Mouse (Mus musculus): ENCODE measurements around the gene Fap. TPM values are rescaled to one million over a fixed set of nuclear protein-coding genes. Genes with fewer than 3 reads are reported as not detected.

Gene Fap
- polyA plus RNA-seq, 1 experiment = 0.64 TPM

GRCm38 (mm10) chr2:62504269-62504796 lies 69.5 kb downstream of the Fap start:
- Histone ChIP-seq H3K4me3 (replicated peaks; ENCODE audit: extremely low read depth, low read depth, low read length) (no peak overlapping the region), H3K4me1 (ENCODE audit: control insufficient read depth, insufficient read depth, low read length) (no peaks in the 10 kb centered on the region)
- 75% methylated on average over 4 of the region's 4 CpGs for WGBS
- TF ChIP-seq POLR2A (IDR thresholded peaks at IDR 0.05; ENCODE audit: borderline replicate concordance, extremely low read depth, low read depth, low read length) (no peak), CTCF (IDR thresholded peaks at IDR 0.05; ENCODE audit: insufficient read depth, low read length) (no peak)
- DNase-seq = no peak

GRCm38 (mm10) chr2:62503326-62503725 lies 70.5 kb downstream of the Fap start:
- no peaks in the 10 kb centered on the region for H3K4me1 ChIP-seq (ENCODE audit: control insufficient read depth, insufficient read depth, low read length)
- H3K4me3 ChIP-seq (replicated peaks; ENCODE audit: extremely low read depth, low read depth, low read length) = no peak overlapping the region
- WGBS = 76% methylated on average over 5 of the region's 5 CpGs
- TF ChIP-seq CTCF (IDR thresholded peaks at IDR 0.05; ENCODE audit: insufficient read depth, low read length) = no peak
- no peak for TF ChIP-seq POLR2A (IDR thresholded peaks at IDR 0.05; ENCODE audit: borderline replicate concordance, extremely low read depth, low read depth, low read length)
- no peak for DNase-seq

- WGBS = 84% methylated on average over 4 of the region's 4 CpGs
- DNase-seq = no peak
- Histone ChIP-seq H3K4me3 (replicated peaks; ENCODE audit: extremely low read depth, low read depth, low read length) (no peak overlapping the region), H3K4me1 (ENCODE audit: control insufficient read depth, insufficient read depth, low read length) (no peaks in the 10 kb centered on the region)
- TF ChIP-seq POLR2A (IDR thresholded peaks at IDR 0.05; ENCODE audit: borderline replicate concordance, extremely low read depth, low read depth, low read length) = no peak
- TF ChIP-seq CTCF (IDR thresholded peaks at IDR 0.05; ENCODE audit: insufficient read depth, low read length) = no peak
Observed at GRCm38 (mm10) chr2:62502516-62502915, 71.4 kb downstream of the Fap start.

- no peak for TF ChIP-seq POLR2A (IDR thresholded peaks at IDR 0.05; ENCODE audit: borderline replicate concordance, extremely low read depth, low read depth, low read length)
- H3K4me3 ChIP-seq (replicated peaks; ENCODE audit: extremely low read depth, low read depth, low read length) = no peak overlapping the region
- DNase-seq = no peak
- 75% methylated on average over 5 of the region's 5 CpGs for WGBS
- no peaks in the 10 kb centered on the region for H3K4me1 ChIP-seq (ENCODE audit: control insufficient read depth, insufficient read depth, low read length)
Observed at GRCm38 (mm10) chr2:62498821-62499220, 75.1 kb downstream of the Fap start.

- DNase-seq = no peak
- no peak overlapping the region for H3K4me3 ChIP-seq (replicated peaks; ENCODE audit: extremely low read depth, low read depth, low read length)
- no peak for TF ChIP-seq POLR2A (IDR thresholded peaks at IDR 0.05; ENCODE audit: borderline replicate concordance, extremely low read depth, low read depth, low read length)
- no peak for TF ChIP-seq CTCF (IDR thresholded peaks at IDR 0.05; ENCODE audit: insufficient read depth, low read length)
- no peaks in the 10 kb centered on the region for H3K4me1 ChIP-seq (ENCODE audit: control insufficient read depth, insufficient read depth, low read length)
- 95% methylated on average over 4 of the region's 4 CpGs for WGBS
Observed at GRCm38 (mm10) chr2:62498086-62498485, 75.8 kb downstream of the Fap start.

GRCm38 (mm10) chr2:62497333-62498002 lies 76.4 kb downstream of the Fap start:
- H3K4me1 ChIP-seq (ENCODE audit: control insufficient read depth, insufficient read depth, low read length) = no peaks in the 10 kb centered on the region
- H3K4me3 ChIP-seq (replicated peaks; ENCODE audit: extremely low read depth, low read depth, low read length) = no peak overlapping the region
- TF ChIP-seq CTCF (IDR thresholded peaks at IDR 0.05; ENCODE audit: insufficient read depth, low read length) = no peak
- no peak for TF ChIP-seq POLR2A (IDR thresholded peaks at IDR 0.05; ENCODE audit: borderline replicate concordance, extremely low read depth, low read depth, low read length)
- no peak for DNase-seq
- 83% methylated on average over 5 of the region's 5 CpGs for WGBS

GRCm38 (mm10) chr2:62495407-62495806 lies 78.5 kb downstream of the Fap start:
- TF ChIP-seq CTCF (IDR thresholded peaks at IDR 0.05; ENCODE audit: insufficient read depth, low read length) = no peak
- TF ChIP-seq POLR2A (IDR thresholded peaks at IDR 0.05; ENCODE audit: borderline replicate concordance, extremely low read depth, low read depth, low read length) = no peak
- Histone ChIP-seq H3K4me3 (replicated peaks; ENCODE audit: extremely low read depth, low read depth, low read length) (no peak overlapping the region), H3K4me1 (ENCODE audit: control insufficient read depth, insufficient read depth, low read length) (no peaks in the 10 kb centered on the region)
- 47% methylated on average over 4 of the region's 4 CpGs for WGBS
- DNase-seq = no peak

GRCm38 (mm10) chr2:62489832-62490231 lies 84.0 kb downstream of the Fap start:
- WGBS = 77% methylated on average over 6 of the region's 6 CpGs
- no peak for TF ChIP-seq CTCF (IDR thresholded peaks at IDR 0.05; ENCODE audit: insufficient read depth, low read length)
- TF ChIP-seq POLR2A (IDR thresholded peaks at IDR 0.05; ENCODE audit: borderline replicate concordance, extremely low read depth, low read depth, low read length) = no peak
- DNase-seq = no peak
- Histone ChIP-seq H3K4me3 (replicated peaks; ENCODE audit: extremely low read depth, low read depth, low read length) (no peak overlapping the region), H3K4me1 (ENCODE audit: control insufficient read depth, insufficient read depth, low read length) (no peaks in the 10 kb centered on the region)

- WGBS = 87% methylated on average over 3 of the region's 3 CpGs
- Histone ChIP-seq H3K4me3 (replicated peaks; ENCODE audit: extremely low read depth, low read depth, low read length) (no peak overlapping the region), H3K4me1 (ENCODE audit: control insufficient read depth, insufficient read depth, low read length) (no peaks in the 10 kb centered on the region)
- no peak for DNase-seq
- TF ChIP-seq CTCF (IDR thresholded peaks at IDR 0.05; ENCODE audit: insufficient read depth, low read length) (peak; percentile 35; the same call in 1 of the 2 replicates), POLR2A (IDR thresholded peaks at IDR 0.05; ENCODE audit: borderline replicate concordance, extremely low read depth, low read depth, low read length) (no peak)
Observed at GRCm38 (mm10) chr2:62484906-62485305, 89.0 kb downstream of the Fap start.

- TF ChIP-seq CTCF (IDR thresholded peaks at IDR 0.05; ENCODE audit: insufficient read depth, low read length) = no peak
- TF ChIP-seq POLR2A (IDR thresholded peaks at IDR 0.05; ENCODE audit: borderline replicate concordance, extremely low read depth, low read depth, low read length) = no peak
- no peak for DNase-seq
- 77% methylated on average over 9 of the region's 9 CpGs for WGBS
- Histone ChIP-seq H3K4me3 (replicated peaks; ENCODE audit: extremely low read depth, low read depth, low read length) (no peak within 1 kb of the TSS), H3K4me1 (ENCODE audit: control insufficient read depth, insufficient read depth, low read length) (no peaks in the 10 kb centered on the region)
Observed at GRCm38 (mm10) chr2:62483550-62483949, 90.3 kb downstream of the Fap start, which contains the start of gene Gcg. Gene Gcg, minus strand, starts transcription at chr2:62483650.
